Mouse (Mus musculus) brain, embryonic 14.5 days (tissue): ENCODE measurements around the gene Mrps33.

Experiments
- CTCF ChIP-seq: fragments of 200-500 bp; IDR thresholded peaks from 2 replicates; pipeline ENCODE4 v1.5.1; 2012; ENCODE audit warnings: inconsistent platforms, mild to moderate bottlenecking, moderate library complexity, borderline replicate concordance; ENCODE audit not compliant: insufficient read depth, insufficient read length; ENCODE audit errors: extremely low read depth
- POLR2A ChIP-seq: fragments of 200-500 bp; IDR thresholded peaks from 2 replicates; pipeline ENCODE4 v1.6.1; 2012; ENCODE audit warnings: mild to moderate bottlenecking, inconsistent platforms, borderline replicate concordance; ENCODE audit not compliant: poor library complexity, insufficient read depth, insufficient read length, severe bottlenecking; ENCODE audit errors: extremely low read depth

DNA sequence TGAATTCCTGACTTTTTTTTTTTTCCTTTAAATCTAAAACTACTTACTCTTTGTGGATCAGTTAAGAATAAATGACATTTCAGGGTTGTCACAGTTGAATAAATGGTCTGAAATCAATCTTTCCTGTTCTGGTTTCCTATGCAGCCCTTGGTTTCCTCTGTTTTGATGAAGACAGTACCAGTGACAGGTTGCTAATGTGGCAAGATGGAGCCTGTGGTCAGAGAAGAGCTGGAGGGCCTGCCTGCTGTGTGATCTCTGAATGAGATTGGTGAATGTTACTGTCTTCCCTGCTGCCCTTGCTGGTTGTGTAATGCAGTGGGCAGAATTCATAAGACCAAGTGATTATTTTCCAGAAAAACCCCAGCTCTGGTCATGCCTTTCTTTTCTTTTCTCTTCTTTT lies 22.4 kb downstream of the Mrps33 start:
- no peak for TF ChIP-seq CTCF
- TF ChIP-seq POLR2A, result no peak
